In the genomic region with DNA sequence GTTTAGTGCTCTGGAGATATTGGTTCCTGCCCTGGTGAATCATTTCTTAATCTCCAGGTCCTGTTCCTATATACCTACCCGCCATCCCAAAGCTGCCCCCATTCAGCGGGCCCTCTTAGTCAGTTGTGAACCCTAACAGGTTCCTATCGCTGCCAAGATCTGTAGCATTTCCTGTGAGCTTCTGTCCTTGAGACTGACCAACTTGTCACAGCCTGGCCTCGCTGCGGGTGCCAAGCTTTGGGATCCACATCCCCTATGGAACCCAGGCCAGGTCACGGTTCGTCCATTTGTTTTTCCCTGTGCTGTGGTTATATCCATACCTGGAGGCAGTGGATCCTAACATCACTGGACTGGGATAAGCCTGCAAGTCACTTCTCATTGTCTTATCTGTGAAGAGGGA, we compare ENCODE assay signal across 13 mouse cellular contexts. TPM values are rescaled to one million over a fixed set of nuclear protein-coding genes. Genes with fewer than 3 reads are reported as not detected.
DNase-seq lines count a peak whose midpoint lies in the region; ATAC-seq and TF ChIP-seq lines count a peak whose summit lies in the region.
"Had no signal": no experiment of that assay in that cellular context is flagged by ENCODE, and none has a peak within 500 bp of the region (broad histone marks: within the 10 kb centered on the region; RNA-seq: fewer than 3 reads in every experiment).

No protein-coding gene starts in this region.

- no peak for ATAC-seq in heart, embryonic 13.5 days (ENCODE audit: extremely low read depth, insufficient number of reproducible peaks, low FRiP score, low TSS enrichment)
- ATAC-seq in lung, postnatal 0 days: no peak
- no peak for ATAC-seq in intestine, embryonic 14.5 days (replicated peaks; ENCODE audit: low FRiP score, low TSS enrichment, low read depth)
- no peak for ATAC-seq in stomach, postnatal 0 days (ENCODE audit: low FRiP score, low TSS enrichment)
- ATAC-seq: forebrain, embryonic 15.5 days; midbrain, embryonic 15.5 days had no signal

- no peak for TF ChIP-seq POLR2A in lung, adult 2 months (IDR thresholded peaks at IDR 0.05; ENCODE audit: borderline replicate concordance, extremely low read depth, low read depth, low read length)

- peak overlapping the region; percentile 54; the same call in 1 of the 2 replicates for H3K9ac ChIP-seq in heart, embryonic 13.5 days
- no peak overlapping the region for H3K9ac ChIP-seq in lung, postnatal 0 days (replicated peaks; ENCODE audit: low read depth)
- no peak overlapping the region for H3K9ac ChIP-seq in intestine, embryonic 14.5 days (ENCODE audit: low read length)
- H3K9ac ChIP-seq in stomach, postnatal 0 days (ENCODE audit: low read length): peak overlapping the region; percentile 53; the same call in 1 of the 2 replicates
- H3K9ac ChIP-seq: forebrain, embryonic 15.5 days; midbrain, embryonic 15.5 days had no signal

- H3K27me3 ChIP-seq in heart, embryonic 13.5 days (replicated peaks): no peaks in the 10 kb centered on the region
- H3K27me3 ChIP-seq in lung, postnatal 0 days (replicated peaks; ENCODE audit: insufficient read depth, low read length): no peaks in the 10 kb centered on the region
- no peaks in the 10 kb centered on the region for H3K27me3 ChIP-seq in intestine, embryonic 14.5 days (replicated peaks; ENCODE audit: control insufficient read depth, insufficient read depth, low read length)
- no peaks in the 10 kb centered on the region for H3K27me3 ChIP-seq in stomach, postnatal 0 days (ENCODE audit: control insufficient read depth, insufficient read depth, low read length)
- H3K27me3 ChIP-seq: forebrain, embryonic 15.5 days had no signal

- peaks cover 30% of the 10 kb centered on the region for H3K36me3 ChIP-seq in heart, embryonic 13.5 days
- peaks cover 14% of the 10 kb centered on the region; the same call in 1 of the 2 replicates for H3K36me3 ChIP-seq in lung, postnatal 0 days (ENCODE audit: insufficient read depth, low read length)
- H3K36me3 ChIP-seq in intestine, embryonic 14.5 days (ENCODE audit: control insufficient read depth, insufficient read depth, low read length): peaks cover 30% of the 10 kb centered on the region
- peaks cover 12% of the 10 kb centered on the region for H3K36me3 ChIP-seq in stomach, postnatal 0 days (ENCODE audit: control insufficient read depth, insufficient read depth, low read length)
- H3K36me3 ChIP-seq: forebrain, embryonic 15.5 days; midbrain, embryonic 15.5 days had no signal

- TF ChIP-seq CTCF in lung, postnatal 0 days (IDR thresholded peaks at IDR 0.05): no peak
- no peak for TF ChIP-seq CTCF in lung, adult 2 months (IDR thresholded peaks at IDR 0.05; ENCODE audit: insufficient read depth, low read length)
- no peak for TF ChIP-seq CTCF in stomach, postnatal 0 days (IDR thresholded peaks at IDR 0.05; ENCODE audit: low read depth)

- no peak overlapping the region for H3K4me3 ChIP-seq in heart, embryonic 13.5 days
- H3K4me3 ChIP-seq in lung, postnatal 0 days (ENCODE audit: low read depth, low read length): no peak overlapping the region
- no peak overlapping the region for H3K4me3 ChIP-seq in lung, adult 2 months (replicated peaks; ENCODE audit: extremely low read depth, low read depth, low read length)
- H3K4me3 ChIP-seq in intestine, embryonic 14.5 days (ENCODE audit: low read depth, low read length): no peak overlapping the region
- no peak overlapping the region for H3K4me3 ChIP-seq in stomach, postnatal 0 days (ENCODE audit: low read depth, low read length)
- H3K4me3 ChIP-seq: forebrain, embryonic 15.5 days; midbrain, embryonic 15.5 days had no signal

- no peaks in the 10 kb centered on the region for H3K9me3 ChIP-seq in heart, embryonic 13.5 days
- H3K9me3 ChIP-seq in lung, postnatal 0 days (ENCODE audit: low read length): no peaks in the 10 kb centered on the region
- H3K9me3 ChIP-seq in intestine, embryonic 14.5 days (ENCODE audit: control insufficient read depth, low read length): no peaks in the 10 kb centered on the region
- H3K9me3 ChIP-seq in stomach, postnatal 0 days (ENCODE audit: control insufficient read depth, low read length): no peaks in the 10 kb centered on the region
- H3K9me3 ChIP-seq: forebrain, embryonic 15.5 days; midbrain, embryonic 15.5 days had no signal

- intact Hi-C loops in heart, postnatal 36 days (cut with DNase I): loop anchor here (5.0 kb wide), 2 partner anchors 45 to 115 kb away; no protein-coding TSS in a partner anchor

- DNase-seq in heart, postnatal 36 days: no peak
- DNase-seq in lung, postnatal 0 days (ENCODE audit: low spot score): no peak
- DNase-seq in lung, adult 2 months: no peak
- no peak for DNase-seq in intestine, embryonic 14.5 days (ENCODE audit: low spot score)
- DNase-seq in stomach, postnatal 0 days (ENCODE audit: low spot score): no peak
- DNase-seq in urinary bladder, adult 18-20 months (ENCODE audit: low spot score in 2 of 2): no peak
- DNase-seq: cerebellum, adult 11-12 months had no signal

- H3K27ac ChIP-seq in heart, embryonic 13.5 days (replicated peaks): 0 out of 2 replicates have a peak overlapping the region, but pooled peaks have one; percentile 70
- peak overlapping the region; percentile 91 for H3K27ac ChIP-seq in lung, postnatal 0 days (ENCODE audit: low read length)
- H3K27ac ChIP-seq in intestine, embryonic 14.5 days (ENCODE audit: low read depth): peak overlapping the region; percentile 76
- H3K27ac ChIP-seq in stomach, postnatal 0 days (replicated peaks): peak overlapping the region; percentile 95
- H3K27ac ChIP-seq: forebrain, embryonic 15.5 days; macrophage; midbrain, embryonic 15.5 days had no signal

- TF ChIP-seq EP300 in lung, postnatal 0 days (IDR thresholded peaks at IDR 0.05): no peak
- TF ChIP-seq EP300 in stomach, postnatal 0 days (optimal IDR thresholded peaks at IDR 0.05): no peak

- 81% methylated on average over 7 of the region's 7 CpGs for WGBS in heart, embryonic 13.5 days
- 56% methylated on average over 7 of the region's 7 CpGs for WGBS in lung, postnatal 0 days
- WGBS in lung, adult 2 months: 37% methylated on average over 7 of the region's 7 CpGs
- WGBS in intestine, embryonic 14.5 days: 77% methylated on average over 7 of the region's 7 CpGs
- 71% methylated on average over 7 of the region's 7 CpGs for WGBS in stomach, postnatal 0 days

- H3K4me2 ChIP-seq in heart, embryonic 13.5 days: no peak overlapping the region
- 0 out of 2 replicates have a peak overlapping the region, but pooled peaks have one; percentile 8 for H3K4me2 ChIP-seq in lung, postnatal 0 days (replicated peaks; ENCODE audit: low read depth, low read length)
- peak overlapping the region; percentile 25 for H3K4me2 ChIP-seq in intestine, embryonic 14.5 days (ENCODE audit: low read length)
- H3K4me2 ChIP-seq in stomach, postnatal 0 days (replicated peaks; ENCODE audit: low read depth): peak overlapping the region; percentile 8; the same call in 1 of the 2 replicates
- H3K4me2 ChIP-seq: forebrain, embryonic 15.5 days; heart, embryonic 11.5 days; liver, embryonic 11.5 days; midbrain, embryonic 15.5 days had no signal

- peaks cover 61% of the 10 kb centered on the region for H3K4me1 ChIP-seq in heart, embryonic 13.5 days
- peaks cover 52% of the 10 kb centered on the region for H3K4me1 ChIP-seq in lung, postnatal 0 days (ENCODE audit: insufficient read depth, low read depth, low read length)
- H3K4me1 ChIP-seq in lung, adult 2 months (ENCODE audit: control insufficient read depth, insufficient read depth, low read length): peaks cover 53% of the 10 kb centered on the region
- peaks cover 50% of the 10 kb centered on the region for H3K4me1 ChIP-seq in intestine, embryonic 14.5 days (replicated peaks; ENCODE audit: control insufficient read depth, insufficient read depth, low read length)
- H3K4me1 ChIP-seq in stomach, postnatal 0 days (replicated peaks; ENCODE audit: control insufficient read depth, insufficient read depth): peaks cover 39% of the 10 kb centered on the region

RNA-seq across cellular contexts. Expression of a gene that starts 4.3 kb away (rescaled TPM):
- polyA plus RNA-seq in heart, embryonic 13.5 days (2015; fragmentation: Nextera tagmentation; extraction: Ambion mirVana): 7.3 and 8.0 TPM in 2 replicates
- total RNA-seq in heart, postnatal 36 days (2021): 1 to 10 TPM; 9.5 to 9.7 TPM
- polyA plus RNA-seq in lung, postnatal 0 days (2015; fragmentation: Nextera tagmentation; extraction: Ambion mirVana): 23.6 and 27.5 TPM in 2 replicates
- polyA plus RNA-seq in lung, adult 2 months (2012; rRNA removed): 31.6 and 32.2 TPM in 2 replicates
- 15.9 and 17.3 TPM in 2 replicates for polyA plus RNA-seq in intestine, embryonic 14.5 days (2014; fragmentation: Nextera tagmentation; extraction: Ambion mirVana)
- 16.0 and 17.2 TPM in 2 replicates for polyA plus RNA-seq in stomach, postnatal 0 days (2015; fragmentation: Nextera tagmentation; extraction: Ambion mirVana)

RNA-seq across cellular contexts. Expression of a gene that starts 39.5 kb away (rescaled TPM):
- 0.11 TPM in 1 of 2 replicates, not detected in the other for polyA plus RNA-seq in heart, embryonic 13.5 days (2015; fragmentation: Nextera tagmentation; extraction: Ambion mirVana)
- under 1 TPM; 0.60 to 0.86 TPM for total RNA-seq in heart, postnatal 36 days (2021)
- 0.06 TPM in 1 of 2 replicates, not detected in the other for polyA plus RNA-seq in lung, postnatal 0 days (2015; fragmentation: Nextera tagmentation; extraction: Ambion mirVana)
- 1.5 and 1.9 TPM in 2 replicates for polyA plus RNA-seq in lung, adult 2 months (2012; rRNA removed)
- 0.12 and 0.15 TPM in 2 replicates for polyA plus RNA-seq in intestine, embryonic 14.5 days (2014; fragmentation: Nextera tagmentation; extraction: Ambion mirVana)
- 0.11 TPM in 1 of 2 replicates, not detected in the other for polyA plus RNA-seq in stomach, postnatal 0 days (2015; fragmentation: Nextera tagmentation; extraction: Ambion mirVana)
- polyA plus RNA-seq: heart, embryonic 11.5 days; liver, embryonic 11.5 days had no signal

RNA-seq across cellular contexts. Expression of a gene that starts 39.8 kb away (rescaled TPM):
- polyA plus RNA-seq in heart, embryonic 13.5 days (2015; fragmentation: Nextera tagmentation; extraction: Ambion mirVana): 2.3 and 3.3 TPM in 2 replicates
- total RNA-seq in heart, postnatal 36 days (2021): 10 to 100 TPM; 17.0 to 22.3 TPM
- 2.3 and 2.7 TPM in 2 replicates for polyA plus RNA-seq in lung, postnatal 0 days (2015; fragmentation: Nextera tagmentation; extraction: Ambion mirVana)
- 3.7 and 6.9 TPM in 2 replicates for polyA plus RNA-seq in lung, adult 2 months (2012; rRNA removed)
- 4.7 and 4.9 TPM in 2 replicates for polyA plus RNA-seq in intestine, embryonic 14.5 days (2014; fragmentation: Nextera tagmentation; extraction: Ambion mirVana)
- 3.6 and 5.1 TPM in 2 replicates for polyA plus RNA-seq in stomach, postnatal 0 days (2015; fragmentation: Nextera tagmentation; extraction: Ambion mirVana)

Comparison
In these comparisons a context has a peak if more than half of its experiments do, and no peak if none do; other contexts are left out.
1. H3K9ac ChIP-seq: peak in heart, embryonic 13.5 days (single experiment) and stomach, postnatal 0 days (single experiment); none in lung, postnatal 0 days (single experiment) and intestine, embryonic 14.5 days (single experiment).
2. Peak in every context shown above with its lines, with median percentiles within 50 percentile points of each other: H3K27ac ChIP-seq.